Mouse (Mus musculus): ENCODE results near the gene Casp7. TPM values are rescaled to one million over a fixed set of nuclear protein-coding genes. Genes with fewer than 3 reads are reported as not detected.
A peak's percentile ranks its signal among the peaks of the same experiment; 100 is the strongest.
"Not testable (repeated sequence)": the region's sequence is repeated elsewhere in the genome, so short reads cannot be mapped to it uniquely, and the experiment has no call there.

Gene Casp7
- polyA plus RNA-seq, 1 experiment = 3.1 TPM

DNA sequence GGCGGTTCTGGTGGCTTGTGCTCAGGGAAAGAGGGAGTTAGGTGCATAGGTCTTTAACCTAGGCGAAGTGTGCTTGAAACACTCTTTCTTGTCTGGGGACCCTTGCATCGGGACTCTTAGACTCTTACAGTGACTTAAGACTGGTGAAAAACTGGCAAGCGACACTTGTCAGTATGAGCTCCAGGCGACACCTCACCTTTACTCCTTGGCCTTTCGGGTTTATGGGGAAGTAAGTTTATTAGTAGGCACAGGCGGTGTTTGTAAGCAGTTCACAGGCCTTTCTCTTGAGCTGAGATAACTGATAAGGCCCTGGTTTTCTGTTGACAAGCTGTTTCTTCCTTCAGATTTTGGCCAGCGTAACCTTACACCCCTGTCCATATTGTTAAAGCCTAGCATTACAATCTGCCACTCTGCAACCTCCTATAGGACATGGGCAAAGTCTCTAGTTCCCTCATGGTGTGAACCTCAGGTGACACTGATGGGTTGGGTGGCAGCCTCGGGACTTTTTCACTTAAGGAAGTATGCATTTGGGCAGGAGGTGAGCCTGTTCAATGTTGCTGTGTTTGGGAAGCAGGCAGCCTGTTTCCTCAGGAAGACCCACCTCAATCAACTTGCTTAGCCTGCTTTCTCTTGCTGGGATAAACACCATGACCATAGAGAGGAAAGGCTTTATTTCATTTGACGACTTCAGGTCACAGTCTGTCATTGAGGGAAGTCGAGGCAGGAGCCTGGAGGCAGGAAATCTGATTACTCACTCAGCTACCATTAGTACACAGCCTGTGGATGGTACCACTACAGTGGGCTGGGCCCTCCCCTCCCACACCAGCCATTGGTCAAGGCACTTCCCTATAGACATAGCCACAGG, 966 bp downstream of the Casp7 start:
- H3K4me1 ChIP-seq (ENCODE audit: control insufficient read depth, insufficient read depth, low read length) = no peaks in the 10 kb centered on the region
- no peak overlapping the region for H3K27ac ChIP-seq (ENCODE audit: insufficient read depth, low read length)
- DNase-seq = no peak
- H3K27me3 ChIP-seq (ENCODE audit: control insufficient read depth, insufficient read depth, low read length) = no peaks in the 10 kb centered on the region
- H3K4me3 ChIP-seq (replicated peaks; ENCODE audit: insufficient read depth, low read depth, low read length) = peak overlapping the region; percentile 64
- TF ChIP-seq POLR2A (IDR thresholded peaks at IDR 0.05; ENCODE audit: borderline replicate concordance, insufficient read depth, low read length) (no peak), CTCF (IDR thresholded peaks at IDR 0.05; ENCODE audit: borderline replicate concordance, insufficient read depth, low read depth, low read length) (no peak)
- 74% methylated on average over 11 of the region's 11 CpGs for WGBS

DNA sequence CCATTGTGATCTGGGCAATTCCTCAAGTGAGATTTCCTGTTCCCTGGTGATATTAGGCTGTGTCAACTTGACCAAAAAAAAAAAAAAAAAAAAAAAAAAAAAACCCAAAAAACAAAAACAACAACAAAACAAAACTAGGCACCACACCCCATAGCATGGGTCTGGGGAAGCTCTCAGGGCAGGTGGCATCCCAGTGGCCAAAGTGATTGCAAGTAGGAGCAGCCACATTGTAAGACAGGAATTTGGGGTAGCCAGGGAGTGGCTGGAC, 1.5 kb downstream of the Casp7 start:
- DNase-seq = no peak
- Histone ChIP-seq H3K4me3 (replicated peaks; ENCODE audit: insufficient read depth, low read depth, low read length) (no peak overlapping the region), H3K4me1 (ENCODE audit: control insufficient read depth, insufficient read depth, low read length) (no peaks in the 10 kb centered on the region), H3K27me3 (ENCODE audit: control insufficient read depth, insufficient read depth, low read length) (no peaks in the 10 kb centered on the region), H3K27ac (ENCODE audit: insufficient read depth, low read length) (no peak overlapping the region)
- TF ChIP-seq CTCF (IDR thresholded peaks at IDR 0.05; ENCODE audit: borderline replicate concordance, insufficient read depth, low read depth, low read length) = no peak
- TF ChIP-seq POLR2A (IDR thresholded peaks at IDR 0.05; ENCODE audit: borderline replicate concordance, insufficient read depth, low read length) = no peak

DNA sequence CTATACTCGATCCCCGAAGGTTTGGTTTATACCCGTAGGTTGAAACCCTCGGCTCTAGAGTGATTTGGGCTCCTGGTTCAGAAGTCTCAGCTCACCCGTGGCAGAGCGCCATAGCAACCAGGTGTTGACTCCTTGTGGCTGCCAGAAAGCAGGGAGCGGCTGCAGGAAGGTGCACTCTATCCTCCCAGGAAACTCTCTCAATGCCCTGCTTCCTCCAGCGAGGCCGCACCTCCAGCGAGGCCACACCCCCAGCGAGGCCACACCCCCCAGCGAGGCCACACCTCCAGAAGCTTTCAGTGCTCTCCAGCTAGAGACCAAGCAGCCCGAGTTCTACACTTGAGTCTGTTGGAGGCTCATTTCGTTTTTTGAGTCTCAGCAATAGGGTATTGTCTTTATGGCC, 3.3 kb downstream of the Casp7 start:
- no peaks in the 10 kb centered on the region for H3K27me3 ChIP-seq (ENCODE audit: control insufficient read depth, insufficient read depth, low read length)
- TF ChIP-seq POLR2A (IDR thresholded peaks at IDR 0.05; ENCODE audit: borderline replicate concordance, insufficient read depth, low read length) (no peak), CTCF (IDR thresholded peaks at IDR 0.05; ENCODE audit: borderline replicate concordance, insufficient read depth, low read depth, low read length) (no peak)
- no peak overlapping the region for H3K27ac ChIP-seq (ENCODE audit: insufficient read depth, low read length)
- DNase-seq = no peak
- no peak overlapping the region for H3K4me3 ChIP-seq (replicated peaks; ENCODE audit: insufficient read depth, low read depth, low read length)
- 52% methylated on average over 14 of the region's 14 CpGs for WGBS
- H3K4me1 ChIP-seq (ENCODE audit: control insufficient read depth, insufficient read depth, low read length) = no peaks in the 10 kb centered on the region

DNA sequence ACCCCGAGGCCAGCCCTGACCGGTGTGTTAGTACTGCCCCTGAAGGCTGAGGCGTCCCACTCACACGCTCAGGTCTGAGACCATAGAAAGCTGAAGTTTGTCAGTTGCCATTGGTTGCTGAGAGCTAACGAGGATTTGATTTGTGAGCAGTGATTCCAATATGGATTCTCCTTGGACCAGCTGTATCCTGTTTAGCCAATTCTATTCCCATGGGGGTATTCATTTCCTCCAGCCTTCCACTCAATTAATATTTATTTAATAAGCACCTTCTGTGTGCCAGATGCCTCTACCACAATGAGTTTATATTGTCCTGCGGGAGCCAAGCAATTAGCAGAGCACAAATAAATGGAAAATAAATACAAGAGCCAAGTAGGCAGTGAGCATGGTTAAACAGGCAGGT, 4.9 kb downstream of the Casp7 start:
- H3K4me1 ChIP-seq (ENCODE audit: control insufficient read depth, insufficient read depth, low read length) = no peaks in the 10 kb centered on the region
- no peak overlapping the region for H3K4me3 ChIP-seq (replicated peaks; ENCODE audit: insufficient read depth, low read depth, low read length)
- H3K27me3 ChIP-seq (ENCODE audit: control insufficient read depth, insufficient read depth, low read length) = no peaks in the 10 kb centered on the region
- no peak overlapping the region for H3K27ac ChIP-seq (ENCODE audit: insufficient read depth, low read length)
- DNase-seq = no peak
- TF ChIP-seq POLR2A (IDR thresholded peaks at IDR 0.05; ENCODE audit: borderline replicate concordance, insufficient read depth, low read length) (no peak), CTCF (IDR thresholded peaks at IDR 0.05; ENCODE audit: borderline replicate concordance, insufficient read depth, low read depth, low read length) (no peak)
- WGBS = 63% methylated on average over 6 of the region's 6 CpGs

DNA sequence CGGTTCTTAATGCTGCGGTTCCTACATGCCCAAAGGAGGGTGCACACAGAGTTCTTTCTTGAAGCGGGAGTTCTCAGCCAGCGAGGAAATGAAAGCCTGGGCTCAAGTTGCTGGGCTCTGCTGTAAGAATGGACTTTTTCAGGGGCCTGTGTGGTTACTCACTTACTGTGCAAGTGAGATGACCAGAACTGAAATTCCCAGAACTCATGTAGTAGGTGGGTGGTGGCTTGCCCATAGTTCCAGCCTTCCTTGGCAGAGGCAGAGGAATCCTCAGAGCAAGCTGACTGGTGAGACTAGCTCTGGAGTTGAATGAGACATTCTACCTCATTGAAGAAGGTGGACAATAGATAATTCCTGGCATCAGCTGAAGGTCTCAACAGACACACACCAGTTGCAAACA, 8.9 kb downstream of the Casp7 start:
- H3K27me3 ChIP-seq (ENCODE audit: control insufficient read depth, insufficient read depth, low read length) = no peaks in the 10 kb centered on the region
- no peaks in the 10 kb centered on the region for H3K4me1 ChIP-seq (ENCODE audit: control insufficient read depth, insufficient read depth, low read length)
- no peak overlapping the region for H3K27ac ChIP-seq (ENCODE audit: insufficient read depth, low read length)
- TF ChIP-seq POLR2A (IDR thresholded peaks at IDR 0.05; ENCODE audit: borderline replicate concordance, insufficient read depth, low read length) = no peak
- TF ChIP-seq CTCF (IDR thresholded peaks at IDR 0.05; ENCODE audit: borderline replicate concordance, insufficient read depth, low read depth, low read length) = no peak
- no peak overlapping the region for H3K4me3 ChIP-seq (replicated peaks; ENCODE audit: insufficient read depth, low read depth, low read length)
- WGBS = 91% methylated on average over 4 of the region's 4 CpGs
- no peak for DNase-seq

DNA sequence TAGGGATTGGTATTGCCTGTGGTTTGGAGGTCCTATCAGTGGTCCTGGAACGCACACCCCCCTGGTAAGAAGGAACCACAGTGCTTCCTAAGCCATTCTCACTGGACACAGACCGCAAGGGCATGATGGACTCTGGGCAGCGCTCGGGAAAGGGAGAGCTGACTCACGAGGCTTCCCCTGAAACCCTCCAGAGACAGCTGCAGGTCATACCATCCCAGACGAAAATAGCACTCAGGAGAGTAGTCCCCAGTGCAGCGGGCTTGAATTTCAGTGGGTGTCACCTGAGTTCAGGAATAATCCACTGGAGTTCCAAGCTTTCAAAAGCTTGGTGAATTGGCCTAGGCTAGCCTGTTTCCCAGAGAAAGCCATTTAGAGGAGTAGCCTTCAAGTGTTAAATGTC, 9.7 kb downstream of the Casp7 start:
- no peaks in the 10 kb centered on the region for H3K4me1 ChIP-seq (ENCODE audit: control insufficient read depth, insufficient read depth, low read length)
- 91% methylated on average over 7 of the region's 7 CpGs for WGBS

DNA sequence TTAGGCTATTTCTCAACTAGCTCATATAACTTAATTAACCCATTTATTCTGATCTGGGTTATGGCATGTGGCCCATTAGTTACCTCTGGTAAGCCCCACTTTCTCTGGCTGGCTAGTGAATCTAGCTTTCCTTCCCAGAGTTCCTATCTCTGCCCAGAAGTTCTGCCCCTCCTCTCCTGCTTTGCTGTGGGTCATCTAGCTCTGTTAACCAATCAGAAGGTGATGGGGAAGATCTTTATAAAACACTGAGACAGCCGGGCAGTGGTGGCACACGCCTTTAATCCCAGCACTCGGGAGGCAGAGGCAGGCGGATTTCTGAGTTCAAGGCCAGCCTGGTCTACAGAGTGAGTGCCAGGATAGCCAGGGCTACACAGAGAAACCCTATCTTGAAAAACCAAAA, 13.0 kb downstream of the Casp7 start:
- DNase-seq; H3K4me1 ChIP-seq (ENCODE audit: control insufficient read depth, insufficient read depth, low read length); H3K4me3 ChIP-seq (replicated peaks; ENCODE audit: insufficient read depth, low read depth, low read length); H3K27me3 ChIP-seq (ENCODE audit: control insufficient read depth, insufficient read depth, low read length); H3K27ac ChIP-seq (ENCODE audit: insufficient read depth, low read length): not testable (repeated sequence)
- 100% methylated on average over 4 of the region's 4 CpGs for WGBS

More for the DNA sequence above, 9.7 kb downstream of the Casp7 start:
- no peaks in the 10 kb centered on the region for H3K27me3 ChIP-seq (ENCODE audit: control insufficient read depth, insufficient read depth, low read length)
- DNase-seq = no peak
- H3K27ac ChIP-seq (ENCODE audit: insufficient read depth, low read length) = no peak overlapping the region
- TF ChIP-seq POLR2A (IDR thresholded peaks at IDR 0.05; ENCODE audit: borderline replicate concordance, insufficient read depth, low read length) (no peak), CTCF (IDR thresholded peaks at IDR 0.05; ENCODE audit: borderline replicate concordance, insufficient read depth, low read depth, low read length) (no peak)
- H3K4me3 ChIP-seq (replicated peaks; ENCODE audit: insufficient read depth, low read depth, low read length) = no peak overlapping the region

DNA sequence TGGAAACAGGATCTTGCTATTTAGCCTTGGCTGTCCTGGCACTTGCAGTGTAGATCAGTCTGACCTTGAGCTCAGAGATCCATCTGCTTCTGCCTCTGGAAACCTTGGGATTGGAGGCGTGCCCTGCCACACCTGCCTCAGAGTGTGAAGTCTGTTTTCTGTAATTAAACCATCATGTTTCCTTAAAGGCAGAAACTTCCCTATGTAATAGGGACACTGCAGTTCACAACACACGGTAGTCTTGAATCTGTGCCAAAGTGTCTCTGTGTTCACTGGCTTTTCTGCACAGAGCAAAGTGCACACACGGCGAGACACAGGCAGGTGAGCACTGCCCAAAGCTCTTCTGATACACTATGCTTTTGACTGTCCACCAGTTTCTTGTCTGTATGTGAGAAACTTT, 21.5 kb downstream of the Casp7 start:
- no peak overlapping the region for H3K27ac ChIP-seq (ENCODE audit: insufficient read depth, low read length)
- no peaks in the 10 kb centered on the region for H3K4me1 ChIP-seq (ENCODE audit: control insufficient read depth, insufficient read depth, low read length)
- no peak for DNase-seq
- no peaks in the 10 kb centered on the region for H3K27me3 ChIP-seq (ENCODE audit: control insufficient read depth, insufficient read depth, low read length)
- TF ChIP-seq CTCF (IDR thresholded peaks at IDR 0.05; ENCODE audit: borderline replicate concordance, insufficient read depth, low read depth, low read length) (no peak), POLR2A (IDR thresholded peaks at IDR 0.05; ENCODE audit: borderline replicate concordance, insufficient read depth, low read length) (no peak)
- WGBS = 54% methylated on average over 4 of the region's 4 CpGs
- no peak overlapping the region for H3K4me3 ChIP-seq (replicated peaks; ENCODE audit: insufficient read depth, low read depth, low read length)

All from cerebellum, adult 2 months (tissue).